Mouse (Mus musculus) hindbrain, embryonic 13.5 days (tissue): Measurements from ENCODE around the gene Igflr1. TPM values are rescaled to one million over a fixed set of nuclear protein-coding genes. Genes with fewer than 3 reads are reported as not detected.

ENCODE experiments used
- ATAC-seq: fragments of 200-750 bp; cut with Nextera tagmentation; 2 replicates; pipeline ENCODE4 v1.8.0; 2017; ENCODE audit warnings: moderate TSS enrichment; ENCODE audit not compliant: low FRiP score
- H3K27ac ChIP-seq: fragments of 300-500 bp; sonication (generic); 2 replicates; pipeline ENCODE4 v1.5.1; 2015; ENCODE audit warnings: inconsistent platforms, mild to moderate bottlenecking, moderate library complexity
- H3K27me3 ChIP-seq: fragments of 300-500 bp; sonication (generic); 2 replicates; pipeline ENCODE4 v1.6.1; 2015; ENCODE audit warnings: mild to moderate bottlenecking, inconsistent platforms
- H3K36me3 ChIP-seq: fragments of 300-500 bp; sonication (generic); 2 replicates; pipeline ENCODE4 v1.6.1; 2015; ENCODE audit warnings: mild to moderate bottlenecking, inconsistent platforms
- H3K4me1 ChIP-seq: fragments of 300-500 bp; sonication (generic); replicated peaks from 2 replicates; pipeline ENCODE4 v1.6.1; 2015; ENCODE audit warnings: inconsistent platforms
- H3K4me2 ChIP-seq: fragments of 300-500 bp; sonication (generic); 2 replicates; pipeline ENCODE4 v1.6.1; 2015; ENCODE audit warnings: inconsistent platforms, mild to moderate bottlenecking, moderate library complexity
- H3K4me3 ChIP-seq: fragments of 300-500 bp; sonication (generic); 2 replicates; pipeline ENCODE4 v1.5.1; 2015; ENCODE audit warnings: mild to moderate bottlenecking, inconsistent platforms
- H3K9ac ChIP-seq: fragments of 300-500 bp; sonication (generic); 2 replicates; pipeline ENCODE4 v1.6.1; 2015; ENCODE audit warnings: mild to moderate bottlenecking, inconsistent platforms
- H3K9me3 ChIP-seq: fragments of 300-500 bp; sonication (generic); 2 replicates; pipeline ENCODE4 v1.6.1; 2016; ENCODE audit warnings: inconsistent platforms
- WGBS: fragments of 180-500 bp; shearing (Covaris S2); methylation state at CpG from one replicate; pipeline ENCODE4 v1.1.7; 2015; 5-methylcytosine and 5-hydroxymethylcytosine counted together
- polyA plus RNA-seq: library from polyadenylated mRNA; unstranded; fragments of >200 nt; fragmentation: Nextera tagmentation; extraction: Ambion mirVana; gene quantifications from 2 replicates; pipeline ENCODE4 v1.2.1, GENCODE M21; 2015

Gene Igflr1
- polyA plus RNA-seq, 1 experiment from 2014 or later: 6.1 TPM

GRCm38 (mm10) chr7:30534633-30535577 lies 30.3 kb upstream of the Igflr1 start, which contains the start of gene Arhgap33:
Gene Arhgap33 (minus strand): TSS chr7:30535060.
- peak within 1 kb of the TSS; percentile 95 for H3K27ac ChIP-seq
- peaks cover 43% of the 10 kb centered on the region for H3K4me1 ChIP-seq
- peak within 1 kb of the TSS; percentile 93 for H3K9ac ChIP-seq
- peaks cover 39% of the 10 kb centered on the region for H3K36me3 ChIP-seq
- H3K9me3 ChIP-seq: no peaks in the 10 kb centered on the region
- under 1% methylated on average over 75 of the region's 84 CpGs for WGBS
- peak within 1 kb of the TSS; percentile 75 for H3K4me3 ChIP-seq
- no peaks in the 10 kb centered on the region for H3K27me3 ChIP-seq
- peak; percentile 90 for ATAC-seq
- H3K4me2 ChIP-seq: peak within 1 kb of the TSS; percentile 91

GRCm38 (mm10) chr7:30540572-30540971 lies 24.7 kb upstream of the Igflr1 start:
- Histone ChIP-seq H3K4me1 (peaks cover 5% of the 10 kb centered on the region), H3K27me3 (no peaks in the 10 kb centered on the region), H3K9me3 (no peaks in the 10 kb centered on the region), H3K36me3 (peaks cover 27% of the 10 kb centered on the region), H3K9ac (no peak overlapping the region), H3K27ac (no peak overlapping the region), H3K4me2 (no peak overlapping the region), H3K4me3 (no peak overlapping the region)
- ATAC-seq: no peak
- 88% methylated on average over 7 of the region's 7 CpGs for WGBS

DNA sequence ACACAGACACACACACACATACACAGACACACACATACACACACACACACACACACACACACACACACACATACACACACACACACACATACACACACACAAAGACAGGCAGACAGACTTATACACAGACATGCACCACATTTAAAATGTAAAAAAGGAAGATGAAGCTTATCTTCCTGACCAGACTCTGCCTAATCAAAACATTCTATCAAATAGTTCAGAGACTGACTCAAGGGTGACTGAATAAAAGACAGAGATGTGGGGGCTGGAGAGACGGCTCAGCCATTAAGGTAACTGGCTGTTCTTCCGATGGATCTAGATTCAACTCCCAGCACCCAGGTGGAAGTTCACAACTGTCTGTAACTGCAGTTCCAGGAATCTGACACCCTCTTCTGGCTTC lies 20.9 kb upstream of the Igflr1 start:
- no peak overlapping the region for H3K9ac ChIP-seq
- ATAC-seq: no peak
- H3K4me2 ChIP-seq: no peak overlapping the region
- no peaks in the 10 kb centered on the region for H3K4me1 ChIP-seq
- H3K9me3 ChIP-seq: no peaks in the 10 kb centered on the region
- no peak overlapping the region for H3K27ac ChIP-seq
- WGBS: 91% methylated on average over 2 of the region's 2 CpGs
- no peaks in the 10 kb centered on the region for H3K27me3 ChIP-seq
- H3K36me3 ChIP-seq: peaks cover 41% of the 10 kb centered on the region
- H3K4me3 ChIP-seq: no peak overlapping the region

DNA sequence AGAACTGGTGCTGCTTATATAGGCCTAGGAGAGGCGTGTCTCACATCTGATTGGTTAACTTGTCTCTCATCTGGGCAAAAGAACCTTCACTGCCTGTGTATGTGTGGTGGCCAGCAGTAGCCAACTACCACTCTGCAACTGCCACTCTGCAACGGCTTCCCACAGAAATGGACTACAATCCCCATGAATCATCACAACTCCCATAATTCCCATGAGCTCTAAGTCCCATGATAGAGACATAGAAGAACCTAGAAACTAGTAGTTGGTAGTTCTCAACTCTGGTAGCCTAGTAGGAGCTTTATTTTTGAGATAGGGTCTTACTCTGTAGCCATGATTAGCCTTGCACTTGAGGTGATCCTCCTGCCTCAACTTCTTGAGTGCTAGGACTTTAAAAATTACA lies 15.3 kb upstream of the Igflr1 start:
- H3K9me3 ChIP-seq: no peaks in the 10 kb centered on the region
- peaks cover 18% of the 10 kb centered on the region for H3K4me1 ChIP-seq
- ATAC-seq: no peak
- peaks cover 11% of the 10 kb centered on the region; the same call in 1 of the 2 replicates for H3K27me3 ChIP-seq
- peaks cover 25% of the 10 kb centered on the region for H3K36me3 ChIP-seq
- 82% methylated on average over 2 of the region's 2 CpGs for WGBS
- H3K4me2 ChIP-seq: no peak overlapping the region
- H3K27ac ChIP-seq: no peak overlapping the region
- no peak overlapping the region for H3K4me3 ChIP-seq
- no peak overlapping the region for H3K9ac ChIP-seq

GRCm38 (mm10) chr7:30550603-30551002 lies 14.6 kb upstream of the Igflr1 start:
- H3K27ac ChIP-seq: no peak overlapping the region
- no peak for ATAC-seq
- H3K27me3 ChIP-seq: peaks cover 11% of the 10 kb centered on the region; the same call in 1 of the 2 replicates
- H3K4me2 ChIP-seq: no peak overlapping the region
- no peaks in the 10 kb centered on the region for H3K9me3 ChIP-seq
- no peak overlapping the region for H3K4me3 ChIP-seq
- H3K36me3 ChIP-seq: peaks cover 32% of the 10 kb centered on the region
- H3K9ac ChIP-seq: no peak overlapping the region
- WGBS: 100% methylated on average over 1 of the region's 1 CpGs
- peaks cover 18% of the 10 kb centered on the region for H3K4me1 ChIP-seq

GRCm38 (mm10) chr7:30551445-30552101 lies 13.7 kb upstream of the Igflr1 start:
- Histone ChIP-seq H3K27me3 (peaks cover 11% of the 10 kb centered on the region; the same call in 1 of the 2 replicates), H3K27ac (peak overlapping the region; percentile 93), H3K36me3 (peaks cover 34% of the 10 kb centered on the region), H3K9ac (peak overlapping the region; percentile 72), H3K9me3 (no peaks in the 10 kb centered on the region), H3K4me1 (peaks cover 18% of the 10 kb centered on the region), H3K4me2 (peak overlapping the region; percentile 88), H3K4me3 (peak overlapping the region; percentile 59)
- ATAC-seq: peak; percentile 75
- WGBS: 3% methylated on average over 10 of the region's 10 CpGs

DNA sequence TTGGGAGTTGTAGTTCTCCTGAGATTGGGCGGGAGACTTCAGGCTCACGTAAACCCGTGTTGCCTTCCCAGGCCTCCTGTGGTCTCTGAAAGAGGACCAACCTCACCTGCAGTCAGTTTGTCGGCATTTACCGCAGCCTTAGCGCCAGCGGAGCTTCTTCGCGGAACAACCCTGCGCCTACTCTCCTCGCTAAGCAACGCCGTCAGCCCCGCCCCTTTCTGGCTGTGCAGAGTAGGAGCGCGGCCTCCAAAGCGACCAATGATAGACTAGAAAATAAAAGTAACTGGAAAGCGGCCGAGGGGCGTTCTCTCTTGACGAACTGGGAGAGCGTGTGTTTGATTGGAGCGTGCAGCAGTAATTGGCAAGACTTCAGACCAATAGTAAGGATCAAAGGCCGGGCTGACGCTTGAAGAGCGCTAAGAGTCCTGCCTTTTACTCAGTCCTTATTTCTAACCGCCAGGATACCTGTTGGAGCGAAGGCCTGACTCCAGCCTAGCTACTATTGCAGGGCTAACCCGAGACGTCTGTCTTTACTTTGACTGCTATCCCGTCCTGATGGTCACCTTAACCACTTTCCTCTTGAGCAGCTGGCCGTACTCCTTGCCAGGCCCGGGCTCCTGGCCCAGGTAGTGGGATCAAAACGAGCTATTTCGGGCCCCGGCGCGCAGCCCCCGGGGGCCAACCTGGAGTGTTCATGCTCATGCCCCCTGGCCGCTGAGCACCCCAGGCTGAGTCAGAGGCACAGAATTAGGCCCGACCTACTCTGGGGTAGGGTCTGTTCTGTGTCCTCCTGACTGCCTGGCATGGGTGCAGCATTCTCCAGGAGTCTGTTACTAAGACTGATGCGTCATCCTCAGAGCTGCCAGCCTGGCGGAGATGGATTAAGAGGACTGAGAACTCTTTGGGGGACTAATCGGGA lies 12.9 kb upstream of the Igflr1 start, which contains the start of the genes Hspb6 and Proser3:
TSS of gene Hspb6 (plus strand) at position 77 of the 919 bp plus-strand sequence.
TSS of gene Proser3 (minus strand) at position 198 of the 919 bp plus-strand sequence.
- H3K4me2 ChIP-seq: peak within 1 kb of the TSS; percentile 88

DNA sequence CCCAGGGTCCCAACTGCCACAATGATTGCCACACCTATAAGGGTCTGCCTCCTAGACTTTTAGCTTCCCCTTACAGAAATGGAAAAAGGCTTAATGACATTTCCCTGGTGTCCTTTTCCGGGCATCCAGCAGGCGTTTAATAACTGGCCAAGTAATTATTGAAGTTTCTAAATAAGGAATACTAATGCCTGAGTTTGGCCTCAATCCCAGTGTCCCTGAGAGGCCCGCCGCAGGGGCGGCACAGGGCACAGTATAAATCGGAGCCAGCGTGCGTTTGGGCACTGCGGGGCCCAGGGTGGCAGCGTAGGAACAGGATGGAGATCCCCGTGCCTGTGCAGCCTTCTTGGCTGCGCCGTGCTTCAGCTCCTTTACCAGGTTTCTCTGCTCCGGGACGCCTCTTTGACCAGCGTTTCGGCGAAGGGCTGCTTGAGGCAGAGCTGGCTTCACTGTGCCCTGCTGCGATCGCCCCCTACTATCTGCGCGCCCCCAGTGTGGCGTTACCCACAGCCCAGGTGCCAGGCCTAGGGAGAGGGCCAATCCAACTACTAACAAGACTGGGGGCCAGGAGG lies 12.1 kb upstream of the Igflr1 start:
- peak overlapping the region; percentile 88 for H3K4me2 ChIP-seq
- 8% methylated on average over 23 of the region's 23 CpGs for WGBS
- peak overlapping the region; percentile 72 for H3K9ac ChIP-seq
- peaks cover 26% of the 10 kb centered on the region for H3K4me1 ChIP-seq
- no peaks in the 10 kb centered on the region for H3K9me3 ChIP-seq
- no peak for ATAC-seq
- peak overlapping the region; percentile 59 for H3K4me3 ChIP-seq
- H3K27ac ChIP-seq: peak overlapping the region; percentile 78
- H3K36me3 ChIP-seq: peaks cover 46% of the 10 kb centered on the region
- peaks cover 11% of the 10 kb centered on the region; the same call in 1 of the 2 replicates for H3K27me3 ChIP-seq

More for the DNA sequence above, 12.9 kb upstream of the Igflr1 start, which contains the start of the genes Hspb6 and Proser3:
- H3K36me3 ChIP-seq: peaks cover 42% of the 10 kb centered on the region
- H3K9ac ChIP-seq: peak within 1 kb of the TSS; percentile 72
- H3K4me3 ChIP-seq: peak within 1 kb of the TSS; percentile 59
- H3K27me3 ChIP-seq: peaks cover 11% of the 10 kb centered on the region; the same call in 1 of the 2 replicates
- ATAC-seq: peak; percentile 95
- H3K27ac ChIP-seq: peak within 1 kb of the TSS; percentile 93
- H3K4me1 ChIP-seq: peaks cover 19% of the 10 kb centered on the region
- under 1% methylated on average over 44 of the region's 44 CpGs for whole genome bisulfite sequencing
- no peaks in the 10 kb centered on the region for H3K9me3 ChIP-seq

DNA sequence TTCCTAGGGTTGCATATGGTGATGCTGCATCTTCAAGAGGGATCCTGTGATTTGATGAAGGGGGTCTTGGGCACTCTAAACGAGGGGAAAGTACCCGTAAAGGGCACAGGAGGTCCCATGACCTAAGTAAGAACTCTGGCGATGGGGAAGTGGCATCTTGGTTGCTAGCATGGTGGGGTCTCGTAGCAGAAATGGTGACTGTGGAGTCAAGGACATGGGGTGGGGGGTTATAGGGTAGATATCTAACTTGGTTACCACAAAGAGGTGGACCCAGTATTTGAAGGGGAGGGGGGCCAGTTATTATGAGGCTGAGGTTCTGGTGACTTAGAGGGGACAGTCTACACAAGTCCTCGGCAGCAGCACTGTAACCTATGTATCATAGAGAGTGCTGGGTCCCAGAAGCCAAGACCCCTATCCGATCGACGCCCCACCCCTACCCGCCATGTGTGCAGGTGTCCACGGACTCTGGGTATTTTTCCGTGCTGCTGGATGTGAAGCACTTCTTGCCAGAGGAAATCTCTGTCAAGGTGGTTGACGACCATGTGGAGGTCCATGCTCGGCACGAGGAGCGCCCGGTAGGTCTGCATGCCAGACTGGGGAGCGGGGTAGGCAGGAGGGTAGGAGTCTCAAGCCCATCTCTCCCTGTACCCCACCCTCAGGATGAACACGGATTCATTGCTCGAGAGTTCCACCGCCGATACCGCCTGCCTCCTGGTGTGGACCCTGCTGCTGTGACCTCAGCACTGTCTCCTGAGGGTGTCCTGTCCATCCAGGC lies 11.2 kb upstream of the Igflr1 start:
- Histone ChIP-seq H3K27ac (no peak overlapping the region), H3K9ac (peak overlapping the region; percentile 72; the same call in 1 of the 2 replicates), H3K4me1 (peaks cover 35% of the 10 kb centered on the region), H3K9me3 (no peaks in the 10 kb centered on the region), H3K36me3 (peaks cover 42% of the 10 kb centered on the region), H3K4me3 (peak overlapping the region; percentile 59; the same call in 1 of the 2 replicates), H3K27me3 (peaks cover 11% of the 10 kb centered on the region; the same call in 1 of the 2 replicates), H3K4me2 (peak overlapping the region; percentile 88)
- 87% methylated on average over 22 of the region's 22 CpGs for WGBS
- no peak for ATAC-seq

- no peak overlapping the region for H3K27ac ChIP-seq
- peaks cover 39% of the 10 kb centered on the region for H3K36me3 ChIP-seq
- no peak overlapping the region for H3K9ac ChIP-seq
- peaks cover 45% of the 10 kb centered on the region for H3K4me1 ChIP-seq
- H3K4me3 ChIP-seq: no peak overlapping the region
- ATAC-seq: no peak
- H3K27me3 ChIP-seq: peaks cover 11% of the 10 kb centered on the region; the same call in 1 of the 2 replicates
- 97% methylated on average over 18 of the region's 18 CpGs for WGBS
- no peak overlapping the region for H3K4me2 ChIP-seq
- H3K9me3 ChIP-seq: no peaks in the 10 kb centered on the region
These were observed 8.2 kb upstream of the Igflr1 start for GRCm38 (mm10) chr7:30556894-30557536.
